Mouse (Mus musculus) CD4-positive, CD25-positive, alpha-beta regulatory T cell, adult 4 months (primary cell): ENCODE results near the gene Arhgap42. TPM values are rescaled to one million over a fixed set of nuclear protein-coding genes. Genes with fewer than 3 reads are reported as not detected.

ENCODE experiments used
- ATAC-seq: one replicate; pipeline ENCODE4 v1.8.0; 2017
- polyA plus RNA-seq, 2 experiments: library from polyadenylated mRNA; unstranded; fragments of 100-300 nt; shearing (Covaris generic); gene quantifications; one replicate each; pipeline ENCODE4 v1.2.1; 2017

The Arhgap42 gene
- polyA plus RNA-seq, 2 experiments from 2014 or later: not detected

GRCm38 (mm10) chr9:9015108-9015507 is 223.8 kb downstream of the Arhgap42 start:
- no peak for ATAC-seq

- ATAC-seq: no peak
Measured at GRCm38 (mm10) chr9:9001170-9001569, 237.7 kb downstream of the Arhgap42 start.

GRCm38 (mm10) chr9:8996494-8996893 is 242.4 kb downstream of the Arhgap42 start:
- ATAC-seq: no peak

DNA sequence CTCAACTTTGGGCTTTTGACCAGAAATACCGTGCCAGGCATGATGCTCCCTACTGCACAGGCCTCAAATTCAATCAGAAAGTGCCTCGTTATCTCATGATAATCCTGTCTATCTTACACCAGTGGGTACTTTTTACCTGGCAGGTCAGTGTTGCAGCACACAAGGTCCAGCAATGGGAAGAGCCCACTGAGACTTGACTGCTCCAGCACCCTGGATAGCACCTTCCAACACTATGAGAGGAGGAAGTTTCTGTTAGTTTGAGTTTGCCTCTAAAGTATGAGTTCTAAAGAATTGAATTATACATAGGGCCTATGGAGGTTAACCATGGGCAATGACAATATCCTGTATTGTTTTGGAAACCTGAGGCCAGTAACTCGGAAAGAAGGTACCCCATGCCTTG is 256.6 kb downstream of the Arhgap42 start:
- ATAC-seq: no peak

- ATAC-seq: no peak
Measured at GRCm38 (mm10) chr9:8977775-8978174, 261.1 kb downstream of the Arhgap42 start.

GRCm38 (mm10) chr9:8971491-8971890 is 267.4 kb downstream of the Arhgap42 start, which contains the start of gene Gm16485:
Gene Gm16485, plus strand, starts transcription at chr9:8971791.
- ATAC-seq: no peak

DNA sequence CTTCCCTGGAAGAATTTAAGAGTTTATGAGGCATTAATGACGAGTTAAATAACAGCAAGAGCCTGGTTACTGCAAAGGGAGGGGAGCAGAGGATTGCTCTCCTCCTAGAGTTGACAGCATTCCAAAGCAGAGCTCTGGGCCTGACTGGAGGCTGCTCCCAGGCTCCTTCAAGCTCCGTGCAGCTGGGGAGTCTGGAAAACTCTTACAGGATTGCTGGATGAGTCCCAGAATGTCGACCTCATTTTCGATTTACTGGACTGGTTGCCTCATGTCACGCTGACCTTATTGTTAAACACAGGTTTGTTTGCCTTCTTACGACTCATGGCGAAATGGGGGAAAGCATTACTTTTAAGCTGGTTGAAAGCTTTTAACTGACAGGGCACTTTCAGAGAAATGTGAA is 268.7 kb downstream of the Arhgap42 start:
- no peak for ATAC-seq

DNA sequence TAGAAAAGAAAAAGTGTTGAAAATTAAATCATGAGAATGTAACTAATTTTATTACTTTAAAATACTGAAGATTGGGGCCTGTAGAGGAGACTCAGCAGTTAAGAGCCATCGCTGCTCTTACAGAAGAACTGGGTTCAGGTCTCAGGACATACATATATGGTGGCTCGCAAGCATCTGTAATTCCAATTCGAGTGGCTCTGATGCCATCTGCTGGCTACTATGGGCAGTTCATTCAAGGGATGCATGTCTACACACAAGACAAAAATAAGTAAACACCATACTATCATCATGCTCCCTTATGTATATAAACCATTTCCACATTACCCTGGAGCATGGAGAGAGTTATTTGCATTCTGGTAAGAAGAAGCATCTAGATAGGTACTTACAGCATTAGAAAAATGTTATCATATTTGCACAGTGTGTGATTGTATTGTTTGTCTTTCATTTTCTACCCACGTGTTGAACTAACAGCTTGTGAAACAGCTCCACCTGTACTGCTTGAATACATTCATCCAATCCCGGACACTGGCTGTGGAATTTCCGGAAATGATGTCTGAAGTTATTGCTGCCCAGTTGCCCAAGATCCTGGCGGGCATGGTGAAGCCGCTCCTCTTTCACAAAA is 274.3 kb downstream of the Arhgap42 start:
- ATAC-seq: no peak

GRCm38 (mm10) chr9:8953306-8953705 is 285.6 kb downstream of the Arhgap42 start:
- no peak for ATAC-seq
